Mouse (Mus musculus) liver, embryonic 16.5 days (tissue): Measurements from ENCODE around the gene AU022252. TPM values are rescaled to one million over a fixed set of nuclear protein-coding genes. Genes with fewer than 3 reads are reported as not detected.

Source experiments
- ATAC-seq: fragments of 200-750 bp; cut with Nextera tagmentation; 2 replicates; pipeline ENCODE4 v1.8.0; 2017; ENCODE audit warnings: low read depth, mild to moderate bottlenecking, moderate number of reproducible peaks, moderate library complexity
- H3K27ac ChIP-seq: fragments of 300-500 bp; sonication (generic); 2 replicates; pipeline ENCODE4 v1.5.1; 2014; ENCODE audit warnings: mild to moderate bottlenecking, low read length
- H3K27me3 ChIP-seq: fragments of 300-500 bp; sonication (generic); 2 replicates; pipeline ENCODE4 v1.6.1; 2014; ENCODE audit warnings: low read depth, low read length, mixed read lengths; ENCODE audit not compliant: control insufficient read depth, insufficient read depth
- H3K36me3 ChIP-seq: fragments of 300-500 bp; sonication (generic); 2 replicates; pipeline ENCODE4 v1.6.1; 2014; ENCODE audit warnings: mild to moderate bottlenecking; ENCODE audit not compliant: control insufficient read depth, insufficient read depth
- H3K4me1 ChIP-seq: fragments of 300-500 bp; sonication (generic); 2 replicates; pipeline ENCODE4 v1.6.1; 2014; ENCODE audit warnings: low read depth, low read length, mixed read lengths; ENCODE audit not compliant: control insufficient read depth
- H3K4me2 ChIP-seq: fragments of 300-500 bp; sonication (generic); 2 replicates; pipeline ENCODE4 v1.6.1; 2014; ENCODE audit warnings: low read depth, low read length, mixed read lengths
- H3K4me3 ChIP-seq: fragments of 300-500 bp; sonication (generic); 2 replicates; pipeline ENCODE4 v1.5.1; 2014; ENCODE audit warnings: low read depth, mild to moderate bottlenecking, low read length
- H3K9ac ChIP-seq: fragments of 300-500 bp; sonication (generic); 2 replicates; pipeline ENCODE4 v1.6.1; 2014; ENCODE audit warnings: low read depth, low read length
- H3K9me3 ChIP-seq: fragments of 300-500 bp; sonication (generic); replicated peaks from 2 replicates; pipeline ENCODE4 v1.6.1; 2016; ENCODE audit warnings: low read length; ENCODE audit not compliant: control insufficient read depth
- WGBS: fragments of 180-500 bp; shearing (Covaris S2); extraction: QIAGEN DNeasy Blood & Tissue Kit; methylation state at CpG from one replicate; pipeline ENCODE4 v1.1.7; 2014; ENCODE audit not compliant: insufficient replicate concordance; 5-methylcytosine and 5-hydroxymethylcytosine counted together
- polyA plus RNA-seq: library from polyadenylated mRNA; unstranded; fragments of >200 nt; fragmentation: Nextera tagmentation; extraction: Ambion mirVana; gene quantifications from 2 replicates; pipeline ENCODE4 v1.2.1, GENCODE M21; 2015

The AU022252 gene
- polyA plus RNA-seq, 1 experiment from 2014 or later, result 11.6 TPM

DNA sequence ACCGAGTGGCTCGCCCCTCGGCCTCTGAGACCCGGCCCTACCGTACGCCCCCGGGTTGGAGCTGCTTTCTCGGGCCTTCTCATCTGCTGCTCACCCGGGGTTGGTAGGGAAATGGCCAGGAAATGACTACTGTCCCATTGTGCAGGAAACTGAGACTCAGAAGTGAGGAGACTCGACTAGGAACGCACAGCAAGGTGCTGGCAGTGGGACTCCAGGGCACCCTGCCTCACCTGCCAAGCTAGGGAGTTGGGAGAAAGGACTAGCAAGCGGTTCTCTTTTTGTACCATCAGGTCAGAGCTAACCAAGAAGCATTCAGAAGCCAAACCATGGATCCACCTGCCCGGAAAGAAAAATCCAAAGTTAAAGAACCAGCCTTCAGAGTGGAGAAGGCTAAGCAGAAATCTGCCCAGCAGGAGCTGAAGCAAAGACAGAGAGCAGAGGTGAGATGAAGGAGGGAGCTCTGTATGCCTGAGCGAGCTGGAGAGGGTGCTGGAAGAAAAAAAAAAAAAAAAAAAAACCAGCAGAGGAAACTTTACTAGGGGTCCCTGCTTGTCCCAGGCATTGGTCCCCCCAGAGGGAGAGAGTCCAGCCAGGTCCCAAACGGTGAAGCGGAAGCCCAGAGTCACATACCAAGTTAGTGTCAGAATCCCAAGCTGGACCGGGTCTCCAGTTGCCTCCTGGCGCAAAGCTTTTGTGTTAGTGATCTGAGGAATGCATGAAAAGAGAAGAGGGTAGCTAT, 36.8 kb downstream of the AU022252 start:
- WGBS, result 14% methylated on average over 18 of the region's 18 CpGs
- H3K4me3 ChIP-seq, result peak overlapping the region; percentile 86
- peak overlapping the region; percentile 64 for H3K4me2 ChIP-seq
- peak; percentile 32 for ATAC-seq
- peaks cover 63% of the 10 kb centered on the region for H3K4me1 ChIP-seq
- H3K36me3 ChIP-seq, result peaks cover 2% of the 10 kb centered on the region
- peak overlapping the region; percentile 90 for H3K9ac ChIP-seq
- H3K9me3 ChIP-seq, result no peaks in the 10 kb centered on the region
- no peaks in the 10 kb centered on the region for H3K27me3 ChIP-seq
- H3K27ac ChIP-seq, result peak overlapping the region; percentile 84

DNA sequence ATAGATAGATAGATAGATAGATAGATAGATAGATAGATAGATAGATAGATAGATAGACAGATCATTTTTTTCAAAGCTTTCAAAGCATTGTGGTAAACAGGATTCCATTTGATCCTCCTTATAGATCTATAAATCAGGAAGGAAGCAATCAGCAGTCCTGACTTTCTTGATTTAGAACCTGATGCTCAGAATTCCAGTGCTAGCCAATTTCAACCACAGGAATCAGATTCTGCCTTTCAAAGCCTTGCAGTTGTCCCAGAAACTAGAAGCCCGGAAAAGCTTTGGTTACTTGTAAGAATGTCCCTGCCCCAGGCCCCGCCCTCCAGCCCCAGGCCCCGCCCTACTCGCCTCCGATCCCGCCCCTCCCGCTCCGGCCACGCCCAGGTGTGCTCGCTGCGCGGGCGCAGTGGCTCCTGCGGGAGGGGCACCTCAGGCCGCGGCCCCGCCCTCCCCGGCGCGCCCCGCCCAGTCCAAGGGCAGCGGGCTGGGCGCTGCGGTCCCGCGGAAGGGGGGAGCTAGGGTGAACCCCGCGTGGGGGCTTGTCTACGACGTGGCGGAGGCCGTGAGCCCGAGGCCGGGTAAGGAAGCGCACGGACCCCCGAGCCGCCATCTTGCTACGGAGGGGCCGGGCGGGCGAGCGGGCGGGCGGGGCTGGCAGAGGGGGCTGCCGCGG, 37.5 kb downstream of the AU022252 start, which contains the start of gene Svbp:
Svbp (plus strand) TSS at position 398 of the 673 bp plus-strand sequence.
- peak; percentile 88 for ATAC-seq
- no peaks in the 10 kb centered on the region for H3K27me3 ChIP-seq
- H3K4me1 ChIP-seq, result peaks cover 64% of the 10 kb centered on the region
- no peaks in the 10 kb centered on the region for H3K9me3 ChIP-seq
- peak within 1 kb of the TSS; percentile 86 for H3K4me3 ChIP-seq
- peak within 1 kb of the TSS; percentile 64 for H3K4me2 ChIP-seq
- peak within 1 kb of the TSS; percentile 90 for H3K9ac ChIP-seq
- 0% methylated on average over 47 of the region's 47 CpGs for WGBS
- no peaks in the 10 kb centered on the region for H3K36me3 ChIP-seq
- peak within 1 kb of the TSS; percentile 84 for H3K27ac ChIP-seq

DNA sequence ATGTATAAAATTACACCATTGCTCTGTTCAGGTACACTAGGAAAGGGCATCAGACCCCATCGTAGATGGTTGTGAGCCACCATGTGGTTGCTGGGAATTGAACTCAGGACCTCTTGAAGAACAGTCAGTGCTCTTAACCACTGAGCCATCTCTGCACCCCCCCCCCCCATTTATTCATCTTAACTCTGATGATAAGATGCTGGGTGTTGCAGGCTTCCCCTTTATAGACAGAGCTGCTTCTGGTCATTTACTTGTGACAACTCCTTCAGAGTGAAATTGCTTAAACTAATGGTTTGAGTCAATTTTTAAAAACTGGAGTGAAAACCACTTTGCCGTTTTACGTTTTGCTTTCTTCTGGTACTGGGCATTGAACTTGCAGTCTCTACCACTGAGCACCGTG, 39.8 kb downstream of the AU022252 start:
- peak overlapping the region; percentile 55 for H3K27ac ChIP-seq
- 82% methylated on average over 4 of the region's 4 CpGs for WGBS
- no peaks in the 10 kb centered on the region for H3K27me3 ChIP-seq
- H3K4me3 ChIP-seq, result no peak overlapping the region
- no peaks in the 10 kb centered on the region for H3K9me3 ChIP-seq
- ATAC-seq, result no peak
- H3K4me1 ChIP-seq, result peaks cover 51% of the 10 kb centered on the region
- H3K9ac ChIP-seq, result no peak overlapping the region
- H3K36me3 ChIP-seq, result peaks cover 11% of the 10 kb centered on the region
- H3K4me2 ChIP-seq, result no peak overlapping the region

DNA sequence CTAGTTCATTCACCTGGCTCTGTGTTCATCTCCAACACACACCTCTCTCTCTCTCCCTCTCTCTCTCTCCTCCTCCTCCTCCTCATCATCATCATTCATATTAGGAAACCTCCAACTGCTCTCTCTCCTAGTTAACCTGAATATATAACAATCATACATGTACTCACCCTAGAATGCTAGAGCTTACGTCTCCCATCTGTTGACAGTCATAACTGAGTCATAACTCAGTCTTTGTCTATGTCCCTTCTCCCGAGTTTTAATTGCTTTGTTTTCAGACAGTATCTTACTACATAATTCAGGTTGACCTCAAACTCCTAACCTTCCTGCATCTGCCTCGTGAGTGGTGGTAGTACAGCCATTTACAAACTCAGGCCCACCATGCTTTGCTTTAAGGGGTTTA, 41.2 kb downstream of the AU022252 start:
- peak overlapping the region; percentile 85 for H3K4me2 ChIP-seq
- peak overlapping the region; percentile 99 for H3K27ac ChIP-seq
- H3K9me3 ChIP-seq, result no peaks in the 10 kb centered on the region
- no peak for ATAC-seq
- H3K4me1 ChIP-seq, result peaks cover 55% of the 10 kb centered on the region
- no peaks in the 10 kb centered on the region for H3K27me3 ChIP-seq
- 39% methylated on average over 3 of the region's 3 CpGs for WGBS
- H3K36me3 ChIP-seq, result peaks cover 25% of the 10 kb centered on the region
- peak overlapping the region; percentile 72 for H3K4me3 ChIP-seq
- H3K9ac ChIP-seq, result peak overlapping the region; percentile 89

DNA sequence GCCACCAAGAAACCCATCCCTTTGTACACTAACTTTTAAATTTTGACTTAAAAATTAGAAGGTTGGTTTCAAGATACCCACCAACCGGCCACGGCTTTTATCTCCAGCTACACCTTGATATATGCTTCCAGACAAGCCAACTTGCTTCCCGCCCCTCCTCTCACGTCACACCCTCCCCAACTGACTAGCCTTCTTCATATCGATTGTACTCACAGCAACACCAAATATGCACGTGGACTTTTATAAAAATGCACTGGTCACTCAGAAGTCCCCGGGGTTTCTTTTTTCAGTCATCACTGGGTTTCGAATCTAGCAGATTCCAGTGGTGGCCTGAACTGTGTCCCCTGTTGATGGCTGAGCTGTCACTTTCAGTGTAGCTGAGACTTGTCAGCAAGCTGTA, 41.9 kb downstream of the AU022252 start:
- peak overlapping the region; percentile 99 for H3K27ac ChIP-seq
- H3K9ac ChIP-seq, result peak overlapping the region; percentile 89
- H3K9me3 ChIP-seq, result no peaks in the 10 kb centered on the region
- ATAC-seq, result peak; percentile 69
- H3K4me1 ChIP-seq, result peaks cover 56% of the 10 kb centered on the region
- no peaks in the 10 kb centered on the region for H3K27me3 ChIP-seq
- WGBS, result 29% methylated on average over 8 of the region's 8 CpGs
- H3K4me3 ChIP-seq, result peak overlapping the region; percentile 72
- H3K36me3 ChIP-seq, result peaks cover 31% of the 10 kb centered on the region
- peak overlapping the region; percentile 85 for H3K4me2 ChIP-seq

DNA sequence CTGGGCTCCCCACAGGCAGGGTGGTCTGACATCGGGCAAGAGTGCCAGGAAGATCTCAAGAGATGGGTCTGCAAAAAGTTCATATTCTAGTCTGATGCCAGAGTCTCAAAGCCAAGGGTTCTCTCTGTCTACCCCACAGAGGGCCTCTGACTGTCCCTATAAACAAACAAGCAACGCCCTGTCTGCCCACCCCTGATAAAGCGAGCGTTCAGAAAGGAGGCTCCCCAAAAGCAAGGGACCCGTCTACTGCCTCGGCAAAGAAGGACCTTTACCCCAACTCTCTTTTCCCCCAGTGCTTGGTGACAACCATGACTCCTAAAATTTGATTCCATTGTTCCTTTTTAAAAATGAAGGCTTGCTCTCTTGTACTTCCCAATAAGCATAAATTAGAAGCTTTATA, 42.6 kb downstream of the AU022252 start, which contains the start of gene Ermap:
Ermap (minus strand) TSS at position 148 of the 400 bp plus-strand sequence.
- Histone ChIP-seq H3K27ac (peak within 1 kb of the TSS; percentile 99), H3K9ac (peak within 1 kb of the TSS; percentile 89), H3K4me1 (peaks cover 60% of the 10 kb centered on the region), H3K36me3 (peaks cover 39% of the 10 kb centered on the region), H3K4me2 (peak within 1 kb of the TSS; percentile 85), H3K4me3 (peak within 1 kb of the TSS; percentile 82), H3K9me3 (no peaks in the 10 kb centered on the region), H3K27me3 (no peaks in the 10 kb centered on the region)
- peak; percentile 91 for ATAC-seq
- WGBS, result 21% methylated on average over 6 of the region's 6 CpGs

DNA sequence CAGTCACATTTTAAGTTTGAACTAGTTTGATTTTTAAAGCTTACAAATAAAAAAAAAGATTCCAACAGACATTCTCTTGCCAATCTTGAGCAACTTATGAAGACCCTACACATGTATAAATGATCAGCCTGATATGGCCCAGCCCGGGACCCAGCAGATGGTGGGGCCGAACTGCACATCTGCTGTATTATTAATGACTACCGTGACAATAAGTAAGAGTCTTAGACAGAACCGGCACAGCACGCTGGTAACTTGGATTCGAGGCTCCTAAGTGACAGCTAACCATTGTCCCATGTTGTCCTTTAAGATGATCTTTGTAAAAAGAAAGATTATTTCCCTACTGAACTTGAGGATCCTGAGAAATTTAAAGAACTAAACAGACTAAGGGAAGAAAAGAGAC, 43.1 kb downstream of the AU022252 start:
- H3K27ac ChIP-seq, result peak overlapping the region; percentile 99
- H3K27me3 ChIP-seq, result no peaks in the 10 kb centered on the region
- peaks cover 61% of the 10 kb centered on the region for H3K4me1 ChIP-seq
- H3K4me2 ChIP-seq, result no peak overlapping the region
- peak; percentile 16; the same call in 1 of the 2 replicates for ATAC-seq
- H3K4me3 ChIP-seq, result peak overlapping the region; percentile 72
- no peaks in the 10 kb centered on the region for H3K9me3 ChIP-seq
- H3K36me3 ChIP-seq, result peaks cover 44% of the 10 kb centered on the region
- peak overlapping the region; percentile 89 for H3K9ac ChIP-seq
- WGBS, result 22% methylated on average over 6 of the region's 6 CpGs

DNA sequence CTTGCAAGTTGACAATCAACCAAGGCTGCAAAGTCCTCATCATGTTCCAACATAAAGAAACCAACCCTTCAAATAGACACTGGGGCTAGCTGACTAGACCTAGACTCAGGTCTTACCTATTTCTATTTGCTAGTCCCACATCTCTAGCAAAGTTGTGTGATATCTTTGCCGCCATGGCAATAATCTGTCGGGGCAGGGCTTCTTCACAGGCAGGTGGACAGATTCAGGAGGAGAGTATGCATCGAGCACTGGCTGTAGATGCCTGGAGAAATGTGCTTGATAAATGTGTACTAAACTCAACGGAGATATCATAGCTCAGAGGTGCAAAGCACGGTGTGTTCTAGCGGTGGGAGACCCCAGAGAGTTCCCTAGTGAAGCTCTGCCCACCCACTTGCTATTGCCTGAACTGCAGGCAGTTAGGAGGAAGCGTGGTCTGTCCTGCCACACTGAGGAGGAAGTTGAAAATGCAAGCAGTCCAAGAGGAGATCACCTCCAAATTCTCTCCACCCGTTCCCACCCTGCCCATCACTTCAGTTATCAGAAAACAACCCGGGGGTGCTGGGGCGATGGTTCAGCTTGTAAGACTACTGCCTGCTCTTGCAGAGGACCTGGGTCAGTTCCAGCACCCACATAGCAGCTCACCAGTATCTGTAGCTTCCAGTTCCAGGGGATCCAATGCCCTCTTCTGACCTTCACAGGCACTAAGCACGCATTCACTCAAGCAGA, 44.3 kb downstream of the AU022252 start:
- Histone ChIP-seq H3K36me3 (peaks cover 55% of the 10 kb centered on the region), H3K4me3 (peak overlapping the region; percentile 82), H3K9me3 (no peaks in the 10 kb centered on the region), H3K27ac (peak overlapping the region; percentile 94), H3K27me3 (no peaks in the 10 kb centered on the region), H3K4me2 (peak overlapping the region; percentile 83), H3K9ac (peak overlapping the region; percentile 84), H3K4me1 (peaks cover 57% of the 10 kb centered on the region)
- ATAC-seq, result peak; percentile 32
- 12% methylated on average over 11 of the region's 11 CpGs for WGBS
